17 mouse cellular contexts compared by ENCODE assay signal in the genomic region with DNA sequence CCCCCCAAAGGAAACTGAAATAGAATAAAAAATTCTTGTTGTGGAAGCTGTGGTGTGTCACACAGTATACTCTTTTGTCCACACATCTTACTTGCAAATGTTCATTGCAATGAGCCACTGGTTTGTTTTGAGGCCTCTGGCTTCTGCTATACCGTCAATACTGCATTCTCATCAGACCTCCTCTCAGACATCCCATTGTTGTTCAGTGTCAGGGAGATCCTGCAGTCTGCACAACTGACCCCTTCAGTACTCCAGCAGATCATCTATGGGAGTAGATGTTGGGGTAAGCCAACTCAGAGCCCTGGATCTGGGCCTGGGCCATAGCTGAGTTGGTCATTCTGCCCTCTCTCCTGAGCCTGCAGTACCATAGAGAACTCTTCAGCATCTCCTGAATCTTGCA.
"Had no signal": no experiment of that assay in that cellular context is flagged by ENCODE, and none has a peak within 500 bp of the region (broad histone marks: within the 10 kb centered on the region; RNA-seq: fewer than 3 reads in every experiment).

No protein-coding gene starts in this region.

- H3K9ac ChIP-seq: kidney, embryonic 15.5 days; limb, embryonic 15.5 days; liver, embryonic 12.5 days; lung, embryonic 14.5 days; neural tube, embryonic 15.5 days had no signal

- H3K27ac ChIP-seq: kidney, embryonic 15.5 days; limb, embryonic 15.5 days; liver, embryonic 12.5 days; midbrain, embryonic 10.5 days; neural tube, embryonic 15.5 days; stomach, postnatal 0 days had no signal

- H3K9me3 ChIP-seq: kidney, embryonic 15.5 days; limb, embryonic 15.5 days; liver, embryonic 12.5 days; midbrain, embryonic 10.5 days; neural tube, embryonic 15.5 days had no signal

- H3K4me2 ChIP-seq: kidney, embryonic 15.5 days; limb, embryonic 15.5 days; liver, embryonic 12.5 days; lung, embryonic 14.5 days; neural tube, embryonic 15.5 days had no signal

- H3K4me3 ChIP-seq: kidney, embryonic 15.5 days; limb, embryonic 15.5 days; liver, embryonic 12.5 days; midbrain, embryonic 10.5 days; myocyte; neural tube, embryonic 15.5 days had no signal

- H3K27me3 ChIP-seq: kidney, embryonic 15.5 days had no signal

- H3K36me3 ChIP-seq: kidney, embryonic 15.5 days; limb, embryonic 15.5 days; liver, embryonic 12.5 days; midbrain, embryonic 10.5 days; neural tube, embryonic 15.5 days had no signal

- DNase-seq: kidney, adult 18-20 months; kidney, postnatal 14 days; layer of hippocampus, postnatal 36 days; lung, postnatal 10 days; lung, postnatal 4 days; midbrain, embryonic 14.5 days; right cerebral cortex, adult 18-20 months; thymus, adult 18-20 months; thymus, postnatal 14 days had no signal

- ATAC-seq: liver, embryonic 12.5 days had no signal
